8 mouse cellular contexts compared by ENCODE assay signal in genomic region chr5:64861471-64862199, GRCm38 (mm10). TPM values are rescaled to one million over a fixed set of nuclear protein-coding genes. Genes with fewer than 3 reads are reported as not detected.
DNase-seq lines count a peak whose midpoint lies in the region; ATAC-seq and TF ChIP-seq lines count a peak whose summit lies in the region.

No protein-coding gene starts in this region.

- no peaks in the 10 kb centered on the region for H3K79me2 ChIP-seq in myocyte (ENCODE audit: control insufficient read depth, insufficient read depth)

- no peak for TF ChIP-seq POLR2A in brain, embryonic 14.5 days (IDR thresholded peaks at IDR 0.05; ENCODE audit: borderline replicate concordance, extremely low read depth, insufficient read depth, insufficient read length, poor library complexity, severe bottlenecking)
- no peak for TF ChIP-seq POLR2A in myocyte (IDR thresholded peaks at IDR 0.05; ENCODE audit: insufficient read length, low read depth)
- no peak for TF ChIP-seq POLR2A in cerebellum, adult 2 months (IDR thresholded peaks at IDR 0.05; ENCODE audit: borderline replicate concordance, insufficient read depth, low read length)

- H3K4me2 ChIP-seq in heart, embryonic 14.5 days (ENCODE audit: low read length), result peak overlapping the region; percentile 42
- peak overlapping the region; percentile 37 for H3K4me2 ChIP-seq in myocyte (ENCODE audit: low read depth)

- no peaks in the 10 kb centered on the region for H3K36me3 ChIP-seq in heart, embryonic 14.5 days (ENCODE audit: control insufficient read depth, insufficient read depth, low read length)
- H3K36me3 ChIP-seq in myocyte (ENCODE audit: control insufficient read depth, insufficient read depth), result no peaks in the 10 kb centered on the region

- peak; percentile 33 to 48 for DNase-seq in right cerebral cortex, postnatal 10 days (ENCODE audit: low spot score in 2 of 2)
- DNase-seq in right cerebral cortex, postnatal 4 days, result no peak
- DNase-seq in brain, embryonic 14.5 days (ENCODE audit: low read depth), result peak; percentile 71
- peak; percentile 95 for DNase-seq in large intestine, adult 2 months (ENCODE audit: low read depth, low spot score)
- no peak for DNase-seq in adrenal gland, postnatal 14 days
- DNase-seq in cerebellum, adult 2 months, result no peak

- TF ChIP-seq CTCF in brain, embryonic 14.5 days (IDR thresholded peaks at IDR 0.05; ENCODE audit: borderline replicate concordance, extremely low read depth, insufficient read depth, insufficient read length), result no peak
- no peak for TF ChIP-seq CTCF in cerebellum, adult 2 months (IDR thresholded peaks at IDR 0.05; ENCODE audit: borderline replicate concordance, insufficient read depth, low read depth, low read length)

- peak overlapping the region; percentile 55 to 64 for H3K27ac ChIP-seq in heart, embryonic 14.5 days (replicated peaks in 1 of 2; ENCODE audit: control insufficient read depth in 1 of 2, insufficient read depth in 1 of 2, low read depth in 2 of 2, low read length in 2 of 2)
- H3K27ac ChIP-seq in cerebellum, adult 2 months (ENCODE audit: insufficient read depth, low read length), result no peak overlapping the region

- no peak overlapping the region for H3K4me3 ChIP-seq in heart, embryonic 14.5 days (ENCODE audit: control insufficient read depth in 1 of 2, insufficient read depth in 1 of 2, low read depth in 1 of 2, low read length in 2 of 2)
- H3K4me3 ChIP-seq in myocyte, result no peak overlapping the region
- H3K4me3 ChIP-seq in cerebellum, adult 2 months (replicated peaks; ENCODE audit: insufficient read depth, low read depth, low read length), result no peak overlapping the region

- no peaks in the 10 kb centered on the region for H3K9me3 ChIP-seq in heart, embryonic 14.5 days (ENCODE audit: control insufficient read depth, low read length)

- no peak overlapping the region for H3ac ChIP-seq in myocyte (ENCODE audit: control insufficient read depth, insufficient read length)

- peaks cover 25 to 32% of the 10 kb centered on the region in 2 experiments for H3K4me1 ChIP-seq in heart, embryonic 14.5 days (ENCODE audit: control insufficient read depth in 2 of 2, insufficient read depth in 2 of 2, low read length in 2 of 2)
- H3K4me1 ChIP-seq in cerebellum, adult 2 months (ENCODE audit: control insufficient read depth, insufficient read depth, low read length), result peaks cover 5% of the 10 kb centered on the region; the same call in 1 of the 2 replicates

- ATAC-seq in heart, embryonic 14.5 days (ENCODE audit: insufficient number of reproducible peaks, insufficient read depth, low FRiP score, low read depth), result no peak

- H3K9ac ChIP-seq in heart, embryonic 14.5 days (ENCODE audit: low read length), result peak overlapping the region; percentile 57

- H3K27me3 ChIP-seq in heart, embryonic 14.5 days (ENCODE audit: control insufficient read depth, insufficient read depth, low read length), result no peaks in the 10 kb centered on the region
- no peaks in the 10 kb centered on the region for H3K27me3 ChIP-seq in myocyte (ENCODE audit: control insufficient read depth, insufficient read depth, insufficient read length)
- no peaks in the 10 kb centered on the region; the same call in 1 of the 2 replicates for H3K27me3 ChIP-seq in cerebellum, adult 2 months (ENCODE audit: control insufficient read depth, insufficient read depth, low read length)

- WGBS in heart, embryonic 14.5 days, result 49% methylated on average over 17 of the region's 17 CpGs
- 7% methylated on average over 17 of the region's 17 CpGs for WGBS in large intestine, adult 2 months
- 9% methylated on average over 17 of the region's 17 CpGs for WGBS in cerebellum, adult 2 months

TF ChIP-seq in myocyte, 11 proteins besides CTCF, POLR2A, EP300 and RAD21:
- TF ChIP-seq SRF (IDR thresholded peaks at IDR 0.05; ENCODE audit: control insufficient read depth, insufficient read length, low read depth) (no peak), TCF3 (IDR thresholded peaks at IDR 0.05; ENCODE audit: insufficient read length, low read depth) (no peak), TCF12 (IDR thresholded peaks at IDR 0.05; ENCODE audit: insufficient read depth, poor library complexity, severe bottlenecking) (no peak), POLR2AphosphoS2 (IDR thresholded peaks at IDR 0.05; ENCODE audit: insufficient read length, low read depth) (no peak), CEBPB (IDR thresholded peaks at IDR 0.05; ENCODE audit: insufficient read depth, poor library complexity, severe bottlenecking) (peak; percentile 83), USF1 (IDR thresholded peaks at IDR 0.05; ENCODE audit: low read depth) (no peak), MAX (IDR thresholded peaks at IDR 0.05; ENCODE audit: low read depth) (no peak), REST (IDR thresholded peaks at IDR 0.05; ENCODE audit: insufficient read depth, insufficient read length) (no peak), MYOG (IDR thresholded peaks at IDR 0.05; ENCODE audit: control insufficient read depth in 1 of 3, insufficient read depth in 1 of 3, insufficient read length in 2 of 3, low read depth in 2 of 3) (no peak), MYOD1 (IDR thresholded peaks at IDR 0.05; ENCODE audit: control insufficient read depth in 1 of 3, insufficient read length in 2 of 3, low read depth in 2 of 3) (peak in 1 of 3 experiments; percentile 13), E2F4 (IDR thresholded peaks at IDR 0.05; ENCODE audit: insufficient read depth) (no peak)

RNA-seq across cellular contexts. Expression of gene Klf3, which starts 58.4 kb away (rescaled TPM):
- 22.3 and 24.1 TPM in 2 replicates for polyA plus RNA-seq in brain, embryonic 14.5 days (2012; rRNA removed)
- polyA plus RNA-seq in heart, embryonic 14.5 days (2014; fragmentation: Nextera tagmentation; extraction: Ambion mirVana), result 51.9 and 52.1 TPM in 2 replicates
- polyA plus RNA-seq in large intestine, adult 2 months (2012; rRNA removed), result 45.1 and 103 TPM in 2 replicates
- 27.4 TPM for polyA plus RNA-seq in myocyte (2012; fragmentation: generic; extraction: Trizol)
- 73.5 and 74.1 TPM in 2 replicates for total RNA-seq in adrenal gland, postnatal 14 days (2021)
- polyA plus RNA-seq in cerebellum, adult 2 months (2012; rRNA removed), result 16.4 and 18.6 TPM in 2 replicates

Comparison
In these comparisons a context has a peak if more than half of its experiments do, and no peak if none do; other contexts are left out.
1. DNase-seq: peak in right cerebral cortex, postnatal 10 days (2 of 2), brain, embryonic 14.5 days (single experiment) and large intestine, adult 2 months (single experiment); none in right cerebral cortex, postnatal 4 days (single experiment), adrenal gland, postnatal 14 days (single experiment) and cerebellum, adult 2 months (0 of 2).